Mouse (Mus musculus) retina, adult 2 months (tissue): ENCODE data around the gene Slc6a15.

Experiments
- DNase-seq: peaks from one replicate; pipeline ENCODE4 v3.0.0-alpha.2; 2012; ENCODE audit warnings: low read depth, low spot score

The Slc6a15 gene

DNA sequence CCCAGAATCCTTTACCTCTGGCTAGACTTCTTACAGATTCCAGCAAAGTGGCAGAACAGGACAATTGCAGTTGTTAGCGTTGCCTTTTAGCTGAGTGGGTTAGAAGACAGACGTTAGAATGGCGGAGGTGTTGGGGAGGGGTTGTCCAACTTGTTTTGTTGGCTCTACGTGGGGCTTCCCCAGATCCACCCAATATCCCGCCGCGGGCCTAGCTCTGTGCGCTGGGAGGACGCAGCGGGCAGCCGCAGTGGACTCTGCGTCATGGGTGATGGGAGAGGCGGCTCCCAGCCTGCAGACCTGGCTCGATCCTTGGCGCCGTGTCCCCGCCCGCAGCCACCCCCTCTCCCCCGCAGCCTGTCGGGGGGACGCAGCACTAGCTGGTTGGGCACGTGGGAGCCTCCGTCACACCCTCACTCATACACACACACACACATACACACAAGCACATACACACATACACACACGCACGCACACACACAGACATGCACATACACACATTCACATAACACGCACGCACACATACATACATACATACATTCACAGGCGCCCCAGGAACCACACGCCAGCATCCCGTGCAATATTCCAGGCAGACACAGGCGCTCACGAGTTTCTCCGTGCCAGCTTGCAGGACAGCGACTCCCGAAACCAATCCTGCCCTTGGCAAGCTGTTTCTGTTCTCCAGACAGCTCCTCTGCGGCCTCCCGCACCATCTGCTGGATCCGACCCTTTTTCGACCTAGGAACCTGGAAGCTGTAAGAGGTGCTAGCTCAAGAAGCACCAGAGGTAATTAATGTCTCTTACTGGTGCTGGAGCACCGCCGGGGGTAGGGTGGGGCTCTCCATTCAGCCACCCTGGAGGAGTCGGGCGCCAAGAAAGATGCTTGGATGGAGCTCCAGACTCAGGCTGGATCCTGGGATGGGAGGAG is at the start of gene Slc6a15:
TSS of gene Slc6a15 (plus strand) at position 413 of the 925 bp plus-strand sequence.
- DNase-seq: peak; percentile 16

GRCm38 (mm10) chr10:103321941-103322340 is 45.6 kb upstream of the Slc6a15 start:
- no peak for DNase-seq

DNA sequence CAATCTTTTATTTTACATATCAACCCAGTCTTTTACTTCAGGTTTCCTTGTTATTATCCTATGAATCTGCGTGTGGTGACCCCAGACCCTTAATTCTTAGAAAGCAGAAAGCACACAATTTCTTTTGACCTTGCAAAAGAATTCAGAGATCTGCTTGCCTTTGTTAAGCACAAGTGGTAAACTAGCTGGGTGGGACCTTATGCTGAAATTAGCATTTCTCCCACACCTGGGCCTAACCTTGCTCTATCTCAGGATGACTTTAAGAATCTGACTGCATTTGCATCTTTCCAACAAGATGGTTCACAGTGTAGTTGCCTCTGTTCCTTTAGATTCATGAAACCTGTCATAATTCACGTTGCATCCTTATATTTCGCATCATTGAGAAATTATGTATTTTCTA is 44.2 kb upstream of the Slc6a15 start:
- DNase-seq: no peak

GRCm38 (mm10) chr10:103334306-103334705 is 33.3 kb upstream of the Slc6a15 start:
- DNase-seq: no peak

GRCm38 (mm10) chr10:103339928-103340327 is 27.7 kb upstream of the Slc6a15 start:
- DNase-seq: no peak

DNA sequence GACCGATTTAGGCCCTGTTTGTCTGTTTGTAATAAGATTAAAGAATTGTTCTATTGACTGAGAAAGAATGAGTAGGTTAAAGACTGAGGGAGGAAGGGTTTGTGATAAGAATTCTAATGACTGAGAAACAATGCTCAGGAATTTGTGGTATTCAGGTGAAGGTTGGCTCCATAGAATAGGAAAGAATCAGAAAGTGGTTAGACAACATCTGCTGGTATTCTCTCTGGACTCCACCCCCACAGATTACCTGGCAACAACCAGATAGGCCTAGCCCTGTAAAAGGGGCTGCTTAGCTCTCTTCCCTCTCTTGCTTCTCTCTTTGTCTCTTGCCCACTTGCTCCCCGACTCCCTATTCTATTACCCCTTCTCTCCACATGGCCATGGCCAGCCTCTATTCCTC is 20.8 kb upstream of the Slc6a15 start:
- no peak for DNase-seq

GRCm38 (mm10) chr10:103368296-103369080 is 905 bp downstream of the Slc6a15 start:
- peak; percentile 18 for DNase-seq

GRCm38 (mm10) chr10:103369081-103369420 is 1.5 kb downstream of the Slc6a15 start:
- DNase-seq: peak; percentile 51

DNA sequence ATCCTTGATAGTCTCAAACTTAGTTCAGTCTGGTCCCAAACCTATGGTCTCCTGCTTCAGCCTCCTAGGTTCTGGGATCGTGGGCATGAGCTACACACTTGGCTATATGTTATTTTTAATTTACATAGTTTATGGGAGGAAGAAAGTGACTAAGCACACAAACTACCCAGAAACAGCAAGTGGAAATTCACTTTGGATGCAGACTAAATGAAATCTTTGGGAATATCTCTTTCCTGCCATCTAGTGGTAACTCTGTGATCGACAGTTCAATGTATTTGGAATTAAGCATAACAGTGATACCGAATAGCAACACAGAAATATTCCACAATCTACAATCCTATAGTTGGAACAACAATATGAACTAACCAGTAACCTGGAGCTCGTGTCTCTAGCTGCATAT is 34.6 kb downstream of the Slc6a15 start:
- peak; percentile 8 for DNase-seq

DNA sequence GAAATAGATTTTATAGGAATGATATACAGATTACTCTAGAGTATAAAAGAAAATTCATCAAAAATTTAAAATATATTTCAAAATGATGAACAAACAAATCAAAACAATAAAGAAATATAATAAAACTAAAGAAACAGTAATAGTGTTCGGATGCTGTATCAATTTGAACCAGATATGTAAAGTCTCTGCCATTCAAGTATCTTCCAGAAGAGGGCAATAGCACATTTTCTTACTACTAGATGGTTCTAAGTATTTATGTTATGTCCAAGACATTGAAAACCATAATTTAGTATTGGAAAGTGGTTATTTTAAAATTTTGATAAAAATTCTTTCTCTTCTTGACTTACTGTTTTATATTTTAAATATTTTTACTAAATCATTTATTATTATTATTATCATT is 60.1 kb downstream of the Slc6a15 start:
- DNase-seq: no peak

DNA sequence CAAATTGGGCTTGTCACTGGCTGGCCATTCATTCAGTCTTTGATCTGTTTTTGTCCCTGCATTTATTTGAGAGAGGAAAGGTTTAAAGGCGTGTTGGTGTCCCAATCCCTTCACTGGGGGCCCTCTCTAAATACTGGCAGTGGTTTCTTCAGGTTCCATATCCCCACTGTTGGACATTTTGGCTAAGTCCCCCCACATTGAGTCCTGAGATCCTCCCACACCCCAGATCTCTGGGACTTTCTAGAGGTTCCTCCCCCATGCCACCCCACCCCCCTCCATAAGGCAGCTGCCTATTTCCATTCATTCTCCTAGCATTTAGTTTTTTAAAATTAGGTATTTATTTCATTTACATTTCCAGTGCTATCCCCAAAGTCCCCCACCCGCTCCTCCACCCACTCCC is 75.0 kb downstream of the Slc6a15 start:
- DNase-seq: no peak

GRCm38 (mm10) chr10:103443070-103443469 is 75.5 kb downstream of the Slc6a15 start:
- peak; percentile 30 for DNase-seq

GRCm38 (mm10) chr10:103448340-103448739 is 80.8 kb downstream of the Slc6a15 start:
- DNase-seq: no peak

DNA sequence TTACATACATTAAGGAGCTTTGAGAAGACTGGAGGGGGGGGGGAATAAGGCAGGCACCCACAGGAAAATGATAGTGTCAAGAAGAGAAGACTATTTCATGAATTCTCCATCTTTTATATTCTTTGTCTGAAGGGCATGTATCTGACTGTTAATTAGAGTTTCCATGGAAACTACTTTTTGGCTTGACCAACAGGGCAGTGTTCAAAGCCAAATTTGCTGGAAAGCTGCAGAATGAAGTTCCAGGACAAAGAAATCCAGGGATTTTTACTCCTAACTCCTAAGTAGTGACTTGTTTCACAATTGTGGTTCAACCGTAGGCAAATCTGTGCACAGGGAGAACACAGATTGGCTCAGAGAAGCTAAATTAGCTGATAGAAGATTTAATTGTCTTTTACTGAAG is 90.3 kb downstream of the Slc6a15 start:
- DNase-seq: no peak
